Mouse (Mus musculus) left cerebral cortex, adult 2 months (tissue): Measurements from ENCODE around the gene Lsamp. TPM values are rescaled to one million over a fixed set of nuclear protein-coding genes. Genes with fewer than 3 reads are reported as not detected.

ENCODE experiments used
- DNase-seq, 2 experiments: peaks; one replicate each; pipeline ENCODE4 v3.0.0; 2021 to 2022; ENCODE audit warnings: low spot score in 2 of 2, mixed read lengths in 1 of 2; ENCODE audit errors: extremely low spot score in 1 of 2
- H3K27ac ChIP-seq: fragments of 200-600 bp; 2 replicates; pipeline ENCODE4 v1.8.1; 2022
- H3K4me3 ChIP-seq: fragments of 200-600 bp; 2 replicates; pipeline ENCODE4 v1.8.1; 2022
- CTCF ChIP-seq: fragments of 200-600 bp; IDR thresholded peaks from 2 replicates; pipeline ENCODE4 v1.8.1; 2022; ENCODE audit warnings: antibody characterized with exemption, mild to moderate bottlenecking, moderate library complexity
- intact Hi-C: fragments of 180-260 bp; cut with DNase I; formaldehyde crosslinking; loops from one replicate; pipeline ENCODE4 v1.15.1; 2025
- total RNA-seq, 2 experiments: library from RNA; stranded (reverse); gene quantifications; 2 replicates each; pipeline ENCODE4 v1.2.3; 2021

The Lsamp gene
- total RNA-seq, 2 experiments from 2014 or later = 245 to 265 TPM

DNA sequence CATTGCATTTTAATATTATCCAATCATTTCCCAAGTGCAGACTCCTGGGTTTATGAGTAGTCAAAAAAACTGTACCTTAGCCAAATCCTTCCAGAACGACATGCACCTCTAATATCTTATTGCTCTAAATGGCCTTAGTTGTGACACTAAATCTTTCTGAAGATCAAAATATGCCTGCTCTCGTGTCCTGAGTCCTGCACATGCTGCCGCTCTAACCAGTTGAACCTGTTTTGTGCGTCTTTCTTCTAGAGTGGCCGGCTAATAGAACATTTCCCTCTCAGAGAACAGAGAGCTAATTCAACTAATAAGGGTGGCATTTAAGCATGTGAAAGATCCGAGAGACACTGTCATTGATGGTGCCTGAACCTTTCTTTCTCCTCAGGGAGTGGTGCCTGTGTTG lies 452.3 kb downstream of the Lsamp start:
- TF ChIP-seq CTCF = no peak
- H3K4me3 ChIP-seq = no peak overlapping the region
- intact Hi-C loops = no loop called here
- H3K27ac ChIP-seq = no peak overlapping the region
- DNase-seq = no peak

- Histone ChIP-seq H3K4me3 (no peak overlapping the region), H3K27ac (no peak overlapping the region)
- no peak for DNase-seq
- TF ChIP-seq CTCF = no peak
- intact Hi-C loops = no loop called here
Observed at GRCm38 (mm10) chr16:40437879-40438278, 453.7 kb downstream of the Lsamp start.

GRCm38 (mm10) chr16:40438876-40439275 lies 454.7 kb downstream of the Lsamp start:
- DNase-seq = no peak
- TF ChIP-seq CTCF = no peak
- no peak overlapping the region for H3K27ac ChIP-seq
- intact Hi-C loops = no loop called here
- no peak overlapping the region for H3K4me3 ChIP-seq

DNA sequence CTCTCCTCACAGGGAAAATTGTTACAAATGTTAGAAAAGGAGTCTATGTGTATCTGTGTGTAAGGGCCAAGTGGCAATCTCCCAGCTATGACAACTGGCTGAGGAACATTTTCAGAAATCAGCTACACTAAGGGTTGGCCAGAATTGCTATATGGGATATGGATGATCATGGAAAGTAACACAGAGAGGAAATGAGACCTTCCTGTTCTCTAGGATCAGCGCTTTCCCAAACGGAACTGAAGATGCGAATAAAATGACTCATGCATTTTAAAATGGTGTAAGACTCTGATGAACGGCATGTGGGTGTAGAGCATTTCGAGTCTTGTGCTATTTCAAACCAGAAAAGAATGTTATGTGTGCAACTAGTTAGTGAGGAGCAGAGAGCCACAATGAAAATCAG lies 462.4 kb downstream of the Lsamp start:
- Histone ChIP-seq H3K4me3 (no peak overlapping the region), H3K27ac (peak overlapping the region; percentile 45; the same call in 1 of the 2 replicates)
- intact Hi-C loops = no loop called here
- no peak for TF ChIP-seq CTCF
- no peak for DNase-seq

- no peak for TF ChIP-seq CTCF
- no peak overlapping the region for H3K4me3 ChIP-seq
- no peak overlapping the region for H3K27ac ChIP-seq
- DNase-seq = no peak
- intact Hi-C loops = no loop called here
Observed at GRCm38 (mm10) chr16:40463411-40464058, 479.4 kb downstream of the Lsamp start.

GRCm38 (mm10) chr16:40466596-40466995 lies 482.4 kb downstream of the Lsamp start:
- DNase-seq = peak; percentile 25 to 35
- Histone ChIP-seq H3K27ac (no peak overlapping the region), H3K4me3 (no peak overlapping the region)
- peak; percentile 66 for TF ChIP-seq CTCF
- intact Hi-C loops = loop anchor here (2.0 to 5.0 kb wide), 3 partner anchors 502 to 778 kb away; no protein-coding TSS in a partner anchor

- intact Hi-C loops = no loop called here
- Histone ChIP-seq H3K27ac (no peak overlapping the region), H3K4me3 (no peak overlapping the region)
- DNase-seq = no peak
- no peak for TF ChIP-seq CTCF
Observed at GRCm38 (mm10) chr16:40470946-40471345, 486.8 kb downstream of the Lsamp start.

DNA sequence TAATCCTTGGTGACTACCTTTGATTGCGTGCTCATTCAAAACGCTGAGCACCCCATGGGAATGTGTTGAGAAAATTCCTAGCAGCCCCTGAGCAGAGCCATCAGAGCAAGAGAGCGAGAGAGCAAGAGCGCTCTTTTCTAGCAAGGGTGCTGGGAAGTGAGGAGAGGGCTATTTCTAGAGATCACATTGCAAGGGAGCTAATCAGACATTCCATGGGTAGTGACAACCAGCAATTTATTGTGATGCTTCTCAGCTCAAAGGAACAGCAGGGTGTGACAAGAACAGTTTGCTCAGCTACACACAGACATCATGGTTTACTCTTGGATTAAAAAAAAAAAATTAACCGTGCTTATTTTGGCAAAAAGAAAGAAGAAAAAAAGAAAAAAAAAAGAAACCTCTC lies 487.8 kb downstream of the Lsamp start:
- no peak for TF ChIP-seq CTCF
- Histone ChIP-seq H3K4me3 (no peak overlapping the region), H3K27ac (no peak overlapping the region)
- intact Hi-C loops = no loop called here
- no peak for DNase-seq

GRCm38 (mm10) chr16:40491606-40492005 lies 507.4 kb downstream of the Lsamp start:
- no peak for TF ChIP-seq CTCF
- intact Hi-C loops = no loop called here

GRCm38 (mm10) chr16:40504262-40504960 lies 520.2 kb downstream of the Lsamp start:
- intact Hi-C loops = no loop called here
- no peak overlapping the region for H3K27ac ChIP-seq
- TF ChIP-seq CTCF = no peak
- no peak overlapping the region for H3K4me3 ChIP-seq
- no peak for DNase-seq

More at GRCm38 (mm10) chr16:40491606-40492005, 507.4 kb downstream of the Lsamp start:
- Histone ChIP-seq H3K4me3 (no peak overlapping the region), H3K27ac (no peak overlapping the region)
- no peak for DNase-seq

DNA sequence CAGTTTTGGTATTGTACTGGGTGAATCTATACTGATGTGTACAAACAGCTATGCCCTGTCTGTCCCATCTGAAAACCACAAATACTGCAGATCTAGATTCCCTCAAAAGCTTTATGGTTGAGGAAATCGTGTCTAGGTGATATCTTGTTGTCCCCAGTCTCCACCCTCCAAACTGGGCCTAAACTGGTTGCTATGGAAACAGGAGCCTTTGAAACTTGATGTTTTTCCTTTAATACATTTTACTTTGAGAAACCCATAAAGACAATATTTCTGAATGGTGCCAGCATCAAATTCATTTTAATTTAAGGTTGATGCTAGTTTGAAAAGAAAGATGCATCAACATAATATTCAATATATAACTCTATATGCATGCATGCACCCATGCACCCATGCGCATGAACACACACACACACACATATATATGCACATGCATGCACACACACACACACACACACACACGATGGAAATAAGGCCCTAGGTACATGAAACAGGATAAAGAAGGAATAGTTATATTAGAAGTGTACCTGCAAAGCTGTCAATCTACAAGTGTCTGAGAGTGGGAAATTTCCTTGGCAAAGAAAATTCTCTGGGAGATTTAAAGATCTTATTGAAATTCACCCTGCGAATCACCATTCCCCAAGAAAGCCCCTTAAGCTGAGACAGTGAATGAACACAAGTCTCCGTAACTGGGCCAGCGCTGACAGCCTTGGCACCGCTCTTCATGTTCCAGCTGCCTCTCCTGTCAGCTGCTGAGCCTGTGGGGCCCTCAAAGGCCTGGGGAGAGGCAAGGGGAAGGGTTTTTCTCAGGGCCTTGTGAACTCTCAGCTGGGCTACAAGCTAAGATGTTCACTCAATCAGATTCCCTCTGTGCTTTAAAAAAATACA lies 525.2 kb downstream of the Lsamp start:
- H3K27ac ChIP-seq = peak overlapping the region; percentile 42; the same call in 1 of the 2 replicates
- peak; percentile 13 to 37 for DNase-seq
- no peak overlapping the region for H3K4me3 ChIP-seq
- intact Hi-C loops = no loop called here
- TF ChIP-seq CTCF = no peak

DNA sequence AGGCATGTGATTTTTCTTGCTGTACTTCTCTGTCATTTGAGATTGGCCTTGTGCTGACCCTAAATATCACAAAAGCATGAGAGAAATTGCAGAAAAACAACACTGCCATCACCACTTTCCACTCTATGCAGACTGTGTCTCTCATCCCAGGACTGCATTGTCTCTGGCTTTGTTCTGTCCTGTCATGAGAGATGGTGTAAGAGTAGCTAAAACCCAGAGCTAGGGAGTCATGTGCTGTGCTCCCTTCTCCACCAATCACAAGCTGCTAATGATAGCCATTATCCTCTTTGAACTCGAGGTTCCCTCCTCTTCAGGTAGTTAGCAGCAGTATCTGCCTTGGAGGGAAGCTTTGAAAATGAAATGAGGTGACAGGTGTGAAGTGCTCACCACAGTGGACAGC lies 552.6 kb downstream of the Lsamp start:
- DNase-seq = no peak
- no peak for TF ChIP-seq CTCF

More for the DNA sequence above, 552.6 kb downstream of the Lsamp start:
- Histone ChIP-seq H3K4me3 (no peak overlapping the region), H3K27ac (no peak overlapping the region)
- intact Hi-C loops = no loop called here
